Mouse (Mus musculus) liver, adult 2 months (tissue): ENCODE data around the gene Dok5.

Experiments used
- CTCF ChIP-seq: fragments of 200-500 bp; IDR thresholded peaks from 2 replicates; pipeline ENCODE4 v1.5.1; 2011; ENCODE audit warnings: low read depth, low read length, control low read depth
- POLR2A ChIP-seq: fragments of 200-500 bp; IDR thresholded peaks from 2 replicates; pipeline ENCODE4 v1.6.1; 2011; ENCODE audit warnings: low read length, control low read depth; ENCODE audit not compliant: insufficient read depth; ENCODE audit errors: extremely low read depth

DNA sequence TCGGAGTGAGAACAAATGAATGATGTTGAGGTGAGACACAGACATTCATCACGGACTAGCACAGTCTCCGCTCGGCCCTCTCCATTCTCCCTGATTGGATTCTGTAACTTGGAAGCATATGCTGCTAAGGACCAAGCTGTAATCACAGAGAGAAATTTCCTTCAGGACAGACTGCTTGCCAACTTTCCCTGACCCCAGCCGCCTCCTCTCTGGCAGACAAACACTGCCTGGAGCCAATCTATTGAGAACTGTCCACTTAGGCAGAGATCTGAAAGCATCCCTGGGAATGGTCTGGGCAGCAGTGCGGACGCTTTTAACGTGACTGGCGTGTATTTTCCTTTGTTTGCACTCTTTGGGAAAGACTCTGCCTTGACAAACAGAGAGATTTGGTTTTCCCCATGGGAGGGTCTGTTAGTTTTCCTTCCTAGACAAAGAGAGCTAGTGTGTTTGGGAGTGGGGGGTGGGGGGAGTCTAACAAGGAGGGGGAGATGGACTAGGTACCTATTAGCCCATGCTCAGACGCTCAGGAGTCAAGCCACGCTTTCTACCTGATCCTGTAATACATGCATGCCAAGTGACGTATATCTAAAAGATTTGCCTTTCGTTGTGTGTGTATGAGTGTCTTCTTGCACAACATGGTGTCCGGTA, 25.7 kb downstream of the Dok5 start:
- TF ChIP-seq POLR2A (no peak), CTCF (no peak)
